Mouse (Mus musculus) midbrain, postnatal 0 days (tissue): ENCODE measurements around the gene Ms4a4b. TPM values are rescaled to one million over a fixed set of nuclear protein-coding genes. Genes with fewer than 3 reads are reported as not detected.
"Not testable (repeated sequence)": the region's sequence is repeated elsewhere in the genome, so short reads cannot be mapped to it uniquely, and the experiment has no call there.

Experiments
- ATAC-seq: fragments of 200-750 bp; cut with Nextera tagmentation; 2 replicates; pipeline ENCODE4 v1.8.0; 2017; ENCODE audit warnings: moderate number of reproducible peaks, mild to moderate bottlenecking, moderate TSS enrichment, moderate library complexity; ENCODE audit not compliant: low FRiP score
- DNase-seq: peaks from one replicate; pipeline ENCODE4 v3.0.0-alpha.2; 2015; ENCODE audit warnings: low spot score
- H3K27ac ChIP-seq: fragments of 300-500 bp; sonication (generic); 2 replicates; pipeline ENCODE4 v1.5.1; 2014; ENCODE audit warnings: low read depth, mild to moderate bottlenecking, low read length, mixed read lengths
- H3K27me3 ChIP-seq: fragments of 300-500 bp; sonication (generic); 2 replicates; pipeline ENCODE4 v1.6.1; 2014; ENCODE audit warnings: low read length, control low read depth, mixed read lengths; ENCODE audit not compliant: insufficient read depth
- H3K36me3 ChIP-seq: fragments of 300-500 bp; sonication (generic); 2 replicates; pipeline ENCODE4 v1.6.1; 2014; ENCODE audit warnings: low read length, control low read depth, mixed read lengths; ENCODE audit not compliant: insufficient read depth
- H3K4me1 ChIP-seq: fragments of 300-500 bp; sonication (generic); 2 replicates; pipeline ENCODE4 v1.6.1; 2014; ENCODE audit warnings: mild to moderate bottlenecking, control low read depth, antibody characterized with exemption, low read length, mixed read lengths; ENCODE audit not compliant: insufficient read depth
- H3K4me2 ChIP-seq: fragments of 300-500 bp; sonication (generic); 2 replicates; pipeline ENCODE4 v1.6.1; 2014; ENCODE audit warnings: low read depth, mild to moderate bottlenecking, low read length, mixed read lengths; ENCODE audit not compliant: poor library complexity, severe bottlenecking
- H3K4me3 ChIP-seq: fragments of 300-500 bp; sonication (generic); 2 replicates; pipeline ENCODE4 v1.5.1; 2014; ENCODE audit warnings: low read depth, mild to moderate bottlenecking, low read length, moderate library complexity
- H3K9ac ChIP-seq: fragments of 300-500 bp; sonication (generic); replicated peaks from 2 replicates; pipeline ENCODE4 v1.6.1; 2014; ENCODE audit warnings: mild to moderate bottlenecking, low read length, moderate library complexity, mixed read lengths; ENCODE audit not compliant: poor library complexity, severe bottlenecking
- H3K9me3 ChIP-seq: fragments of 300-500 bp; sonication (generic); 2 replicates; pipeline ENCODE4 v1.6.1; 2016; ENCODE audit warnings: low read length, control low read depth
- CTCF ChIP-seq: IDR thresholded peaks from 2 replicates; pipeline ENCODE4 v1.5.1; 2016; ENCODE audit warnings: antibody characterized with exemption, mild to moderate bottlenecking
- WGBS: fragments of 180-500 bp; shearing (Covaris S2); extraction: QIAGEN DNeasy Blood & Tissue Kit; methylation state at CpG from one replicate; pipeline ENCODE4 v1.1.7; 2014; 5-methylcytosine and 5-hydroxymethylcytosine counted together
- polyA plus RNA-seq: library from polyadenylated mRNA; unstranded; fragments of >200 nt; fragmentation: Nextera tagmentation; extraction: Ambion mirVana; gene quantifications from 2 replicates; pipeline ENCODE4 v1.2.1, GENCODE M21; 2015
- total RNA-seq: library from RNA; depleted of rRNA; stranded (reverse); fragments of >200 nt; gene quantifications from 2 replicates; pipeline ENCODE4 v1.2.3, GENCODE M21; 2014

Gene Ms4a4b
- total and polyA plus RNA-seq, 2 experiments from 2014 or later: not detected

- H3K27me3 ChIP-seq: no peaks in the 10 kb centered on the region
- 84% methylated on average over 2 of the region's 2 CpGs for WGBS
- no peak for TF ChIP-seq CTCF
- H3K36me3 ChIP-seq: no peaks in the 10 kb centered on the region
- H3K4me3 ChIP-seq: no peak overlapping the region
- H3K9ac ChIP-seq: no peak overlapping the region
- H3K27ac ChIP-seq: no peak overlapping the region
- no peaks in the 10 kb centered on the region for H3K4me1 ChIP-seq
- no peak overlapping the region for H3K4me2 ChIP-seq
- DNase-seq (no peak), ATAC-seq (no peak)
- no peaks in the 10 kb centered on the region for H3K9me3 ChIP-seq
These were observed 3.9 kb downstream of the Ms4a4b start for GRCm38 (mm10) chr19:11447238-11447637.

GRCm38 (mm10) chr19:11459041-11459440 lies 15.7 kb downstream of the Ms4a4b start:
- not testable (repeated sequence) for H3K36me3 ChIP-seq, H3K27ac ChIP-seq, H3K9ac ChIP-seq, H3K9me3 ChIP-seq, H3K4me1 ChIP-seq, H3K4me2 ChIP-seq, ATAC-seq, DNase-seq, H3K4me3 ChIP-seq, H3K27me3 ChIP-seq
- WGBS: 85% methylated on average over 2 of the region's 4 CpGs

GRCm38 (mm10) chr19:11464795-11465194 lies 21.4 kb downstream of the Ms4a4b start:
- H3K4me1 ChIP-seq, H3K9ac ChIP-seq, H3K9me3 ChIP-seq, H3K4me2 ChIP-seq, H3K27ac ChIP-seq, ATAC-seq, H3K36me3 ChIP-seq, H3K27me3 ChIP-seq, H3K4me3 ChIP-seq, DNase-seq: not testable (repeated sequence)
- WGBS: 45% methylated on average over 1 of the region's 1 CpGs

GRCm38 (mm10) chr19:11466471-11466870 lies 23.1 kb downstream of the Ms4a4b start:
- Histone ChIP-seq H3K9ac (no peak overlapping the region), H3K27ac (no peak overlapping the region), H3K4me1 (no peaks in the 10 kb centered on the region), H3K36me3 (no peaks in the 10 kb centered on the region), H3K4me2 (no peak overlapping the region), H3K27me3 (no peaks in the 10 kb centered on the region), H3K4me3 (no peak overlapping the region), H3K9me3 (no peaks in the 10 kb centered on the region)
- WGBS: 71% methylated on average over 5 of the region's 5 CpGs
- ATAC-seq (no peak), DNase-seq (no peak)
- TF ChIP-seq CTCF: no peak

GRCm38 (mm10) chr19:11468361-11468760 lies 25.0 kb downstream of the Ms4a4b start:
- H3K27me3 ChIP-seq, ATAC-seq: not testable (repeated sequence)
- 66% methylated on average over 1 of the region's 1 CpGs for WGBS

GRCm38 (mm10) chr19:11469215-11469614 lies 25.9 kb downstream of the Ms4a4b start, which contains the start of gene Ms4a6c:
Gene Ms4a6c, plus strand, starts transcription at chr19:11469366.
- not testable (repeated sequence) for H3K27ac ChIP-seq, H3K9ac ChIP-seq, H3K4me2 ChIP-seq, H3K4me1 ChIP-seq, H3K27me3 ChIP-seq, H3K4me3 ChIP-seq, H3K36me3 ChIP-seq, DNase-seq, H3K9me3 ChIP-seq, ATAC-seq
- WGBS: 88% methylated on average over 4 of the region's 4 CpGs

More at GRCm38 (mm10) chr19:11468361-11468760, 25.0 kb downstream of the Ms4a4b start:
- H3K36me3 ChIP-seq, DNase-seq, H3K9me3 ChIP-seq, H3K4me3 ChIP-seq, H3K9ac ChIP-seq, H3K4me1 ChIP-seq, H3K27ac ChIP-seq, H3K4me2 ChIP-seq: not testable (repeated sequence)
